14 mouse cellular contexts compared by ENCODE assay signal in genomic region chr16:87443245-87443644, GRCm38 (mm10).
"Had no signal": no experiment of that assay in that cellular context is flagged by ENCODE, and none has a peak within 500 bp of the region (broad histone marks: within the 10 kb centered on the region; RNA-seq: fewer than 3 reads in every experiment).

No protein-coding gene starts in this region.

- H3K9ac ChIP-seq: hindbrain, embryonic 15.5 days; liver, embryonic 15.5 days; midbrain, embryonic 15.5 days; neural tube, embryonic 13.5 days had no signal

- H3K9me3 ChIP-seq: hindbrain, embryonic 15.5 days; limb, embryonic 10.5 days; liver, embryonic 15.5 days; megakaryocyte, embryonic 14.5 days; midbrain, embryonic 15.5 days; neural tube, embryonic 13.5 days had no signal

- H3K27me3 ChIP-seq: hindbrain, embryonic 15.5 days; liver, embryonic 15.5 days; megakaryocyte, embryonic 14.5 days; midbrain, embryonic 15.5 days had no signal

- H3K27ac ChIP-seq: hindbrain, embryonic 15.5 days; limb, embryonic 10.5 days; liver, embryonic 15.5 days; macrophage; midbrain, embryonic 15.5 days; neural tube, embryonic 13.5 days had no signal

- H3K4me3 ChIP-seq: hindbrain, embryonic 15.5 days; limb, embryonic 10.5 days; liver, embryonic 15.5 days; megakaryocyte, embryonic 14.5 days; midbrain, embryonic 15.5 days; neural tube, embryonic 13.5 days had no signal

- DNase-seq: kidney, adult 2 months; lung, adult 2 months; retina, postnatal 1 day; right cerebral cortex, postnatal 4 days; thymus, postnatal 36 days had no signal

- ATAC-seq: midbrain, embryonic 15.5 days had no signal

- H3K4me2 ChIP-seq: hindbrain, embryonic 15.5 days; liver, embryonic 11.5 days; liver, embryonic 15.5 days; midbrain, embryonic 11.5 days; midbrain, embryonic 15.5 days; neural tube, embryonic 13.5 days had no signal

- H3K36me3 ChIP-seq: hindbrain, embryonic 15.5 days; limb, embryonic 10.5 days; liver, embryonic 15.5 days; midbrain, embryonic 15.5 days; neural tube, embryonic 13.5 days had no signal
